Mouse (Mus musculus): ENCODE measurements around the gene Glp2r. TPM values are rescaled to one million over a fixed set of nuclear protein-coding genes. Genes with fewer than 3 reads are reported as not detected.
A peak's percentile ranks its signal among the peaks of the same experiment; 100 is the strongest.

The Glp2r gene
- polyA plus RNA-seq, 1 experiment from 2014 or later = not detected

DNA sequence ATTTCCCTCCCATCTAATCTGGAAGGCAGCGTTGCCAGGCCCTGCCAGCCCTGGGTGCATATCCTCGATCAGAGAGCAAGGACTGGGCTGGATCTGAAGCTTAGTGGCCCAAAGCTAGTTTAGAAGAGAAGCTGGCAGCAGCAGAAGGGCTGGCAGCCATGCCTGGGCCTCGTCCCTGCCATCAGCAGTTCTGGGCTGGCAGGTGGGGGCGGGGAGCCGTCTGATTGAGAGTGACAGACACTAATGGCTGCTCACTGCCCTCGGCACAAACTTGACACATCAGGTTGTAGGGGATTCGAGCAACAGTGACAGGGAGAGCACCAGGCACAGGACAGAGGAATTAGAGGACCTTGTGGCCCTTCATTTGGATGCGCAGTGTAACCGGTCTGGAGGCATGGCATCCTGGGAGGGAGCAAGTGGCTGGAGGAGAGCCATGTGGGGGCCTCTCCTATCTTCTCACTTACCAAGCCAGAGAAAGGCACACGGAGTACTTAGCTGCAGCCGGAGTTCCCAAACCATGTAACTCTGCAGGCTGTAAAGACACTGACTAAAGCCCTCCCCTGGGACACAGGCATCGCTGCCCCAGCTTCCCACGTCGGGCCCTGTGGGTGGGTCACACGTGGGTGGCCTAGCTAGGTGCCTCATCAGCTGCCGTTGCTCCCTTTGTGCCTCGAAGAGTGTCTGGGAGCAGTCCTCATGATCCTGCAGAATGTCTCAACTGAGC is 115.6 kb downstream of the Glp2r start:
- 68% methylated on average over 17 of the region's 17 CpGs for WGBS

DNA sequence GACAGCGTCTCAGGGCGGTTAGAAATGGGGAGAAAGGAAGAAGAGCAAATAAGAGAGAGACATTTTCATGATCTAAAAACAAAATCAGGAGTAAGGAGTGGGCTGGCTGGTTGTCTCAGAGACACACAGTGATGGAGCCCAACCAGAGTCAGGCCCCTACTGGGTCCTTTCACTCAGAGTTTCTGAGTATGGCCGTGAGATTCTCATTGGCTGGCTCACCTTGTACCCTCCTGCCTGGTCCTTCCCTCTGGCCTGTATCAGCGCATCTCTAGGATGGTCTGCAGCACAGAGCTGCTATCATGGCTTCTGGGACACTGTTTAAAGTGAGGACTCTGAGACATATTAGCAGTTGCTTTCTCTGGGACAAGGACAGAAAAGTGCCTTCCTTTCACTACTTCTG is 116.4 kb downstream of the Glp2r start:
- Histone ChIP-seq H3K36me3 (ENCODE audit: poor library complexity, severe bottlenecking) (no peaks in the 10 kb centered on the region), H3K27me3 (no peaks in the 10 kb centered on the region), H3K9ac (no peak overlapping the region), H3K4me2 (no peak overlapping the region), H3K4me3 (no peak overlapping the region), H3K4me1 (peaks cover 29% of the 10 kb centered on the region), H3K9me3 (replicated peaks) (no peaks in the 10 kb centered on the region), H3K27ac (no peak overlapping the region)
- ATAC-seq = no peak
- WGBS = 81% methylated on average over 4 of the region's 4 CpGs

More for the DNA sequence above, 115.6 kb downstream of the Glp2r start:
- peaks cover 29% of the 10 kb centered on the region for H3K4me1 ChIP-seq
- no peak overlapping the region for H3K4me3 ChIP-seq
- H3K9ac ChIP-seq = 0 out of 2 replicates have a peak overlapping the region, but pooled peaks have one; percentile 21
- no peaks in the 10 kb centered on the region for H3K27me3 ChIP-seq
- no peaks in the 10 kb centered on the region for H3K9me3 ChIP-seq (replicated peaks)
- ATAC-seq = no peak; the same call in 1 of the 2 replicates
- H3K27ac ChIP-seq = no peak overlapping the region; the same call in 1 of the 2 replicates
- no peak overlapping the region for H3K4me2 ChIP-seq
- H3K36me3 ChIP-seq (ENCODE audit: poor library complexity, severe bottlenecking) = no peaks in the 10 kb centered on the region

GRCm38 (mm10) chr11:67653521-67654090 is 117.3 kb downstream of the Glp2r start:
- H3K36me3 ChIP-seq (ENCODE audit: poor library complexity, severe bottlenecking) = no peaks in the 10 kb centered on the region
- H3K4me3 ChIP-seq = no peak overlapping the region
- no peaks in the 10 kb centered on the region for H3K9me3 ChIP-seq (replicated peaks)
- H3K27me3 ChIP-seq = no peaks in the 10 kb centered on the region
- H3K27ac ChIP-seq = no peak overlapping the region
- peaks cover 29% of the 10 kb centered on the region for H3K4me1 ChIP-seq
- WGBS = 92% methylated on average over 9 of the region's 9 CpGs
- no peak overlapping the region for H3K9ac ChIP-seq
- no peak overlapping the region for H3K4me2 ChIP-seq
- no peak for ATAC-seq

- WGBS = 30% methylated on average over 6 of the region's 6 CpGs
- Histone ChIP-seq H3K4me2 (0 out of 2 replicates have a peak overlapping the region, but pooled peaks have one; percentile 9), H3K27ac (no peak overlapping the region), H3K36me3 (ENCODE audit: poor library complexity, severe bottlenecking) (no peaks in the 10 kb centered on the region), H3K4me1 (peaks cover 29% of the 10 kb centered on the region), H3K9ac (no peak overlapping the region), H3K4me3 (no peak overlapping the region), H3K27me3 (no peaks in the 10 kb centered on the region), H3K9me3 (replicated peaks) (no peaks in the 10 kb centered on the region)
- ATAC-seq = no peak
These were observed 118.1 kb downstream of the Glp2r start for GRCm38 (mm10) chr11:67652893-67653255.

- Histone ChIP-seq H3K9me3 (replicated peaks) (no peaks in the 10 kb centered on the region), H3K27ac (no peak overlapping the region), H3K4me3 (no peak overlapping the region), H3K27me3 (no peaks in the 10 kb centered on the region), H3K4me1 (peaks cover 26% of the 10 kb centered on the region), H3K4me2 (0 out of 2 replicates have a peak overlapping the region, but pooled peaks have one; percentile 9), H3K9ac (no peak overlapping the region), H3K36me3 (ENCODE audit: poor library complexity, severe bottlenecking) (no peaks in the 10 kb centered on the region)
- WGBS = 13% methylated on average over 14 of the region's 14 CpGs
- ATAC-seq = peak; percentile 20; the same call in 1 of the 2 replicates
These were observed 118.6 kb downstream of the Glp2r start for GRCm38 (mm10) chr11:67652194-67652892.

GRCm38 (mm10) chr11:67651731-67652130 is 119.2 kb downstream of the Glp2r start:
- H3K4me2 ChIP-seq = no peak overlapping the region
- no peak for ATAC-seq
- WGBS = 75% methylated on average over 6 of the region's 6 CpGs

GRCm38 (mm10) chr11:67649971-67650707 is 120.8 kb downstream of the Glp2r start:
- Histone ChIP-seq H3K4me3 (no peak overlapping the region), H3K4me1 (peaks cover 17% of the 10 kb centered on the region), H3K36me3 (ENCODE audit: poor library complexity, severe bottlenecking) (no peaks in the 10 kb centered on the region), H3K27me3 (no peaks in the 10 kb centered on the region), H3K9me3 (replicated peaks) (no peaks in the 10 kb centered on the region), H3K4me2 (no peak overlapping the region), H3K9ac (no peak overlapping the region), H3K27ac (no peak overlapping the region)
- ATAC-seq = no peak
- WGBS = 53% methylated on average over 10 of the region's 10 CpGs

More at GRCm38 (mm10) chr11:67651731-67652130, 119.2 kb downstream of the Glp2r start:
- Histone ChIP-seq H3K27ac (no peak overlapping the region), H3K9ac (no peak overlapping the region), H3K4me1 (peaks cover 23% of the 10 kb centered on the region), H3K4me3 (no peak overlapping the region), H3K36me3 (ENCODE audit: poor library complexity, severe bottlenecking) (no peaks in the 10 kb centered on the region), H3K9me3 (replicated peaks) (no peaks in the 10 kb centered on the region), H3K27me3 (no peaks in the 10 kb centered on the region)

GRCm38 (mm10) chr11:67648651-67649407 is 122.1 kb downstream of the Glp2r start:
- no peak for ATAC-seq
- H3K9me3 ChIP-seq (replicated peaks) = no peaks in the 10 kb centered on the region
- H3K4me1 ChIP-seq = peaks cover 15% of the 10 kb centered on the region
- no peaks in the 10 kb centered on the region for H3K36me3 ChIP-seq (ENCODE audit: poor library complexity, severe bottlenecking)
- WGBS = 78% methylated on average over 11 of the region's 11 CpGs
- H3K9ac ChIP-seq = no peak overlapping the region
- no peak overlapping the region for H3K27ac ChIP-seq
- H3K27me3 ChIP-seq = no peaks in the 10 kb centered on the region
- no peak overlapping the region for H3K4me3 ChIP-seq
- no peak overlapping the region for H3K4me2 ChIP-seq

DNA sequence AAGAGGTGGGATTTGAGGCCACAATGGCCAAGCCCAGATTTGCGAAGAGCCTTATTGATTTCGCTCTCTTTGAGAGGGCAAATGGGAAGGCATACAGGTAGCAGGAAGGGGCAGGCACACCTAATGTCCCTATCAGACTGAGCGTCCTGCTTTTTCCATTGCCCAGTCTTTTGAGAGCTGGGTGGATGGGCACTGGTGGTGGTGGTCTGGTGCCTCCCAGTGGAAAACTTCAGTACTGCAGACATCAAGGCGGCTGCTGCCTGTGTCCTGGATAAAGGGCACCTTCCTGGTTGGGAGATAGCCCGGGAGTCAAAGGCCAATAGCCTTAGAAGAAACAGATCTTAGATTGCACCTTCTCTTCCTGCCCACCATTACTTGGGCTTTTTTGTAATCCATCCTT is 123.2 kb downstream of the Glp2r start:
- no peak overlapping the region for H3K4me2 ChIP-seq
- H3K9ac ChIP-seq = no peak overlapping the region
- no peak overlapping the region for H3K4me3 ChIP-seq
- H3K9me3 ChIP-seq (replicated peaks) = no peaks in the 10 kb centered on the region
- H3K27ac ChIP-seq = no peak overlapping the region
- 32% methylated on average over 5 of the region's 5 CpGs for WGBS
- ATAC-seq = 0 out of 2 replicates have a peak, but pooled peaks have one; percentile 29
- H3K27me3 ChIP-seq = no peaks in the 10 kb centered on the region
- H3K4me1 ChIP-seq = peaks cover 10% of the 10 kb centered on the region
- H3K36me3 ChIP-seq (ENCODE audit: poor library complexity, severe bottlenecking) = no peaks in the 10 kb centered on the region

DNA sequence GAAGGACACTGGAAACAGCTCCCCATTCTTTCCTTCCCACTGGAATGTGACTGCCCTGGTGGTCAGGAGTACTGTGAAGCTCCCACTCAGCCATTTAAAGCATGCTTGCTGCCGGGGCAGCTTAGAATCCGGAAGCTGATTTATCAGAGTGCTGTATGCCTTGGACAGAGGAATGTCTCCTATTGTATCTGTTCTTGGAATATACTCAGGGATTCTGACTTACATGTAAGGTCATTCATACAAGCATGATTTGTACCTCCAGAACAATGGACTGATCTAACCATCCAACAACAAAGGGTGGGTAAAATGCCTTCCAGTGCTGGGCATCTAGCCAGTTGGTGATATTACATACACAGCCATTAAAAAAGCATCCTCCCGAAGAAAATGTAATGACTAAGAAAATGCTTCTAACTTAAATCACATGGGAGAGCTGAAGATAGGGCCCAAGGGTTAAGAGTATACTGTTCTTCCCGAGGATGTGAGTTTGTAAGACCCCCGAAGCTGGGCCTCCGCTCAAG is 126.3 kb downstream of the Glp2r start:
- Histone ChIP-seq H3K4me3 (no peak overlapping the region), H3K9me3 (replicated peaks) (no peaks in the 10 kb centered on the region), H3K27ac (no peak overlapping the region), H3K9ac (no peak overlapping the region), H3K4me1 (no peaks in the 10 kb centered on the region), H3K27me3 (no peaks in the 10 kb centered on the region), H3K4me2 (no peak overlapping the region), H3K36me3 (ENCODE audit: poor library complexity, severe bottlenecking) (no peaks in the 10 kb centered on the region)
- WGBS = 89% methylated on average over 6 of the region's 6 CpGs
- ATAC-seq = no peak

GRCm38 (mm10) chr11:67643465-67643864 is 127.5 kb downstream of the Glp2r start:
- Histone ChIP-seq H3K9me3 (replicated peaks) (no peaks in the 10 kb centered on the region), H3K9ac (no peak overlapping the region), H3K27ac (no peak overlapping the region), H3K4me3 (no peak overlapping the region), H3K27me3 (no peaks in the 10 kb centered on the region), H3K36me3 (ENCODE audit: poor library complexity, severe bottlenecking) (no peaks in the 10 kb centered on the region), H3K4me2 (no peak overlapping the region), H3K4me1 (no peaks in the 10 kb centered on the region)
- ATAC-seq = no peak
- 92% methylated on average over 3 of the region's 3 CpGs for WGBS

All from forebrain, embryonic 13.5 days (tissue).